8 mouse cellular contexts compared by ENCODE assay signal in the genomic region with DNA sequence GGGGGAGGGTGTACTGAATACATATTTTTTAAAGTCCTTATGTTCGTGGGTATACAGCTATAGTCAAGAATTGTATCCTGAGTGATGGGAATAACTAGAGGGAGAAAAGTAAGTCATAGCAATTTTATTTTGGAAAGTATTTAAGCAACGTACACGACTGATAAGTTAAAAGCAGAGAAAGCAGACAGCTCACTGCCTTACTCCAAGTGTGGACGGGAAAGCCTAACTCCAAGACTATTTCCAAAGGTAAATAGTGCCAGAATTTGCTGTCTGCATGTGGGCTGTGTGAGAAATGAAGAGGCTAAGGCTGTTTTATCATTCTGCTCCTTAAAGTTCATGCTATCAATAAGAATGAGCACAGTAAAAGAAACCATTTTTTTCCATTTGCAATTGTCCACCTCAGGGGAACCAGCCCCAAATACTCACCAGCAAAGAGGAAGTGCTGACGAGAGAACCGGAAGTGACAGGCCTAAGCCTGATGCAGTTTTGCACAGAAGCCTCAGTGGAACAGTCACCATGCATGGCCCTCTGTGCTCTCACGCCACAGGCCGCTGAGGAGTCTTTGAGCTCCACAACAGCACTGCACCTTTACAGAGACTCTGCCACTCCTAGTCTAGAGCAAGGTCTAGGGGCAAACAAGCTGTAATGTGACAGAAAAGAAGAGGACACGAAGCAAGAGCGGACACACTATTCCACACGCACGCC. TPM values are rescaled to one million over a fixed set of nuclear protein-coding genes. Genes with fewer than 3 reads are reported as not detected.
DNase-seq lines count a peak whose midpoint lies in the region; ATAC-seq and TF ChIP-seq lines count a peak whose summit lies in the region.

No protein-coding gene starts in this region.

- H3K9ac ChIP-seq in kidney, embryonic 16.5 days (replicated peaks; ENCODE audit: low read length): no peak overlapping the region
- peak overlapping the region; percentile 87 for H3K9ac ChIP-seq in CH12.LX (ENCODE audit: insufficient read depth, low read depth)
- no peak overlapping the region for H3K9ac ChIP-seq in heart, embryonic 11.5 days (ENCODE audit: low read depth, low read length)

- WGBS in kidney, adult 2 months: 74% methylated on average over 12 of the region's 12 CpGs
- WGBS in kidney, embryonic 16.5 days: 69% methylated on average over 12 of the region's 12 CpGs
- WGBS in heart, embryonic 11.5 days (ENCODE audit: insufficient replicate concordance): 58% methylated on average over 12 of the region's 12 CpGs

- peak; percentile 80 for TF ChIP-seq EP300 in CH12.LX (IDR thresholded peaks at IDR 0.05; ENCODE audit: low read length)

- ATAC-seq in kidney, embryonic 16.5 days (ENCODE audit: low FRiP score, low TSS enrichment): no peak; the same call in 1 of the 2 replicates
- ATAC-seq in heart, embryonic 11.5 days (replicated peaks; ENCODE audit: insufficient number of reproducible peaks, low FRiP score, low TSS enrichment): no peak
- no peak for ATAC-seq in erythroblast, adult 5-6 weeks (replicated peaks; ENCODE audit: low FRiP score, poor library complexity, severe bottlenecking)
- ATAC-seq in megakaryocyte-erythroid progenitor cell, adult 5-6 weeks (replicated peaks; ENCODE audit: low FRiP score, low TSS enrichment, poor library complexity, severe bottlenecking): no peak

- no peak for TF ChIP-seq POLR2A in kidney, adult 2 months (IDR thresholded peaks at IDR 0.05; ENCODE audit: low read depth, low read length)
- peak; percentile 92 for TF ChIP-seq POLR2A in CH12.LX (IDR thresholded peaks at IDR 0.05; ENCODE audit: low read depth, low read length)

- no peak overlapping the region for H3K4me2 ChIP-seq in kidney, embryonic 16.5 days (replicated peaks; ENCODE audit: low read depth, low read length)
- peak overlapping the region; percentile 53 for H3K4me2 ChIP-seq in CH12.LX (ENCODE audit: insufficient read depth, low read depth, poor library complexity, severe bottlenecking)
- H3K4me2 ChIP-seq in heart, embryonic 11.5 days: no peak overlapping the region

- no peak for TF ChIP-seq RAD21 in CH12.LX (IDR thresholded peaks at IDR 0.05; ENCODE audit: low read depth, low read length)

- H3K4me1 ChIP-seq in kidney, adult 2 months (ENCODE audit: control insufficient read depth, insufficient read depth, low read length): peaks cover 9% of the 10 kb centered on the region
- peaks cover 4% of the 10 kb centered on the region; the same call in 1 of the 2 replicates for H3K4me1 ChIP-seq in kidney, embryonic 16.5 days (ENCODE audit: insufficient read depth, low read length)
- H3K4me1 ChIP-seq in CH12.LX (ENCODE audit: control insufficient read depth in 1 of 2, insufficient read depth in 2 of 2): peaks cover 28 to 88% of the 10 kb centered on the region in 2 experiments
- H3K4me1 ChIP-seq in heart, embryonic 11.5 days (ENCODE audit: control insufficient read depth, insufficient read depth, low read length): peaks cover 27% of the 10 kb centered on the region

- H3K4me3 ChIP-seq in kidney, adult 2 months (ENCODE audit: insufficient read depth, low read depth, low read length): no peak overlapping the region
- no peak overlapping the region for H3K4me3 ChIP-seq in kidney, embryonic 16.5 days (ENCODE audit: low read length)
- peak overlapping the region; percentile 31 to 52 (median 52) for H3K4me3 ChIP-seq in CH12.LX (replicated peaks in 1 of 3; ENCODE audit: low read depth in 2 of 3, low read length in 2 of 3, poor library complexity in 1 of 3)
- H3K4me3 ChIP-seq in heart, embryonic 11.5 days (ENCODE audit: low read depth, low read length): no peak overlapping the region

- H3K79me2 ChIP-seq in CH12.LX (replicated peaks; ENCODE audit: control insufficient read depth, extremely low read depth, insufficient read depth, poor library complexity, severe bottlenecking): peaks cover 79% of the 10 kb centered on the region

- H3K27ac ChIP-seq in kidney, adult 2 months (ENCODE audit: insufficient read depth, low read depth, low read length): no peak overlapping the region
- H3K27ac ChIP-seq in kidney, embryonic 16.5 days (ENCODE audit: low read length): no peak overlapping the region; the same call in 1 of the 2 replicates
- H3K27ac ChIP-seq in CH12.LX (ENCODE audit: insufficient read depth, low read depth): peak overlapping the region; percentile 98
- peak overlapping the region; percentile 59; the same call in 1 of the 2 replicates for H3K27ac ChIP-seq in heart, embryonic 11.5 days (ENCODE audit: low read depth, low read length)

- DNase-seq in kidney, adult 2 months: peak; percentile 12
- DNase-seq in CH12.LX (ENCODE audit: extremely low read depth): peak; percentile 94
- DNase-seq in lung, postnatal 25 days (ENCODE audit: low spot score): peak; percentile 55
- DNase-seq in adrenal gland, adult 8-10 months: no peak

- TF ChIP-seq CTCF in kidney, adult 2 months (conservative IDR thresholded peaks at IDR 0.05; ENCODE audit: insufficient read depth, insufficient read length, low read depth, low read length): no peak
- no peak for TF ChIP-seq CTCF in CH12.LX (conservative IDR thresholded peaks at IDR 0.05 in 1 of 2, IDR thresholded peaks at IDR 0.05 in 1 of 2; ENCODE audit: low read depth in 2 of 2, low read length in 2 of 2)

- H3K27me3 ChIP-seq in kidney, adult 2 months (replicated peaks; ENCODE audit: control insufficient read depth, insufficient read depth, low read length): no peaks in the 10 kb centered on the region
- no peaks in the 10 kb centered on the region for H3K27me3 ChIP-seq in kidney, embryonic 16.5 days (ENCODE audit: insufficient read depth, low read length)
- H3K27me3 ChIP-seq in CH12.LX (replicated peaks): no peaks in the 10 kb centered on the region
- no peaks in the 10 kb centered on the region for H3K27me3 ChIP-seq in heart, embryonic 11.5 days (ENCODE audit: control insufficient read depth, insufficient read depth, low read length)

- no peaks in the 10 kb centered on the region for H3K36me3 ChIP-seq in kidney, adult 2 months (ENCODE audit: control insufficient read depth, insufficient read depth, low read length)
- H3K36me3 ChIP-seq in kidney, embryonic 16.5 days (ENCODE audit: insufficient read depth, low read length): no peaks in the 10 kb centered on the region
- peaks cover 11 to 22% of the 10 kb centered on the region in 2 experiments for H3K36me3 ChIP-seq in CH12.LX (replicated peaks in 1 of 2; ENCODE audit: control insufficient read depth in 1 of 2, insufficient read depth in 1 of 2, low read length in 1 of 2)
- H3K36me3 ChIP-seq in heart, embryonic 11.5 days (ENCODE audit: control insufficient read depth, insufficient read depth, low read length): no peaks in the 10 kb centered on the region

- in situ Hi-C loops in CH12.LX (cut with MboI; ENCODE audit: low pct_ligation_motif_present, low pct_unique_long_range_greater_than_20kb, low sequenced_read_pairs): no loop called here

- no peaks in the 10 kb centered on the region for H3K9me3 ChIP-seq in kidney, embryonic 16.5 days (ENCODE audit: low read length)
- H3K9me3 ChIP-seq in CH12.LX (replicated peaks; ENCODE audit: low read length): no peaks in the 10 kb centered on the region
- no peaks in the 10 kb centered on the region for H3K9me3 ChIP-seq in heart, embryonic 11.5 days (replicated peaks; ENCODE audit: control insufficient read depth, low read length)

- dilution Hi-C loops in CH12.LX (cut with MboI; ENCODE audit: extremely low pct_ligation_motif_present, extremely low pct_unique_long_range_greater_than_20kb, low sequenced_read_pairs): no loop called here

TF ChIP-seq in CH12.LX, 34 proteins besides CTCF, POLR2A, EP300 and RAD21 (continues in another document):
- peak; percentile 50; the same call in 1 of the 2 replicates for TF ChIP-seq BHLHE40 (IDR thresholded peaks at IDR 0.05; ENCODE audit: low read depth, low read length)
- TF ChIP-seq ZMIZ1 (IDR thresholded peaks at IDR 0.05; ENCODE audit: low read depth, low read length): peak; percentile 71; the same call in 1 of the 2 replicates
- TF ChIP-seq USF2 (conservative IDR thresholded peaks at IDR 0.05; ENCODE audit: low read depth, low read length): no peak
- TF ChIP-seq MYC (IDR thresholded peaks at IDR 0.05; ENCODE audit: low read depth, low read length): peak; percentile 84
- TF ChIP-seq NELFE (IDR thresholded peaks at IDR 0.05; ENCODE audit: low read depth, low read length): peak; percentile 72
- peak; percentile 80; the same call in 1 of the 2 replicates for TF ChIP-seq MAFK (IDR thresholded peaks at IDR 0.05; ENCODE audit: insufficient replicate concordance, low read length)
- peak; percentile 72 for TF ChIP-seq ETS1 (conservative IDR thresholded peaks at IDR 0.05; ENCODE audit: low read depth, low read length)
- no peak for TF ChIP-seq UBTF (IDR thresholded peaks at IDR 0.05; ENCODE audit: low read depth, low read length)
- TF ChIP-seq MAX (IDR thresholded peaks at IDR 0.05; ENCODE audit: low read length): peak; percentile 68
- peak; percentile 64 for TF ChIP-seq HCFC1 (IDR thresholded peaks at IDR 0.05; ENCODE audit: low read depth, low read length)
- peak; percentile 73 for TF ChIP-seq IRF4 (IDR thresholded peaks at IDR 0.05; ENCODE audit: low read depth, low read length)
- peak; percentile 92 for TF ChIP-seq ELF1 (IDR thresholded peaks at IDR 0.05; ENCODE audit: low read depth, low read length)
- TF ChIP-seq E2F4 (IDR thresholded peaks at IDR 0.05; ENCODE audit: insufficient replicate concordance, low read depth, low read length): no peak
- TF ChIP-seq JUND (conservative IDR thresholded peaks at IDR 0.05; ENCODE audit: low read depth, low read length): no peak
- TF ChIP-seq TCF12 (IDR thresholded peaks at IDR 0.05; ENCODE audit: low read depth, low read length): peak; percentile 91
- TF ChIP-seq MEF2A (IDR thresholded peaks at IDR 0.05; ENCODE audit: borderline replicate concordance, low read depth, low read length): peak; percentile 47; the same call in 1 of the 2 replicates
- peak; percentile 59 for TF ChIP-seq ZNF384 (IDR thresholded peaks at IDR 0.05; ENCODE audit: low read depth, low read length)
- TF ChIP-seq RCOR1 (conservative IDR thresholded peaks at IDR 0.05; ENCODE audit: low read depth, low read length): no peak

RNA-seq across cellular contexts. Expression of gene Ralgps2, which starts 18.0 kb away (rescaled TPM):
- 4.5 and 5.9 TPM in 2 replicates for polyA plus RNA-seq in kidney, adult 2 months (2012; rRNA removed)
- polyA plus RNA-seq in kidney, embryonic 16.5 days (2015; fragmentation: Nextera tagmentation; extraction: Ambion mirVana): 59.0 and 59.3 TPM in 2 replicates
- total RNA-seq in CH12.LX (2012; rRNA removed) (149 and 174 TPM in 2 replicates), CH12.LX (2014; rRNA removed) (65.1 and 71.8 TPM in 2 replicates)
- 133 and 137 TPM in 2 replicates for polyA plus RNA-seq in CH12.LX (2012; ENCODE audit: insufficient read length, low read depth)
- polyA plus RNA-seq in heart, embryonic 11.5 days (2014; fragmentation: Nextera tagmentation; extraction: Ambion mirVana): 42.6 and 44.1 TPM in 2 replicates
- 2.1 and 3.6 TPM in 2 replicates for total RNA-seq in erythroblast, adult 5-6 weeks (2015; ENCODE audit: low replicate concordance)
- total RNA-seq in erythroblast, adult 5-6 weeks (2017; ENCODE audit: low replicate concordance): 3.1 and 6.6 TPM in 2 replicates
- 11.3 and 22.4 TPM in 2 replicates for total RNA-seq in megakaryocyte-erythroid progenitor cell, adult 5-6 weeks (2014; fragmentation: Nextera tagmentation)
- total RNA-seq in megakaryocyte-erythroid progenitor cell, adult 5-6 weeks (2017): 12.7 and 28.2 TPM in 2 replicates
- total RNA-seq in adrenal gland, adult 8-10 months (2022): 10 to 100 TPM; 23.3 to 31.0 (median 29.4) TPM

Comparison
In these comparisons a context has a peak if more than half of its experiments do, and no peak if none do; other contexts are left out.
1. H3K27ac ChIP-seq: peak in CH12.LX (single experiment) and heart, embryonic 11.5 days (single experiment); none in kidney, adult 2 months (single experiment) and kidney, embryonic 16.5 days (single experiment).
2. H3K4me3 ChIP-seq: peak in CH12.LX (3 of 3); none in kidney, adult 2 months (single experiment), kidney, embryonic 16.5 days (single experiment) and heart, embryonic 11.5 days (single experiment).